Mouse (Mus musculus) cerebellum, adult 2 months (tissue): ENCODE data around the gene Prlhr.

ENCODE experiments used
- CTCF ChIP-seq: fragments of 200-500 bp; IDR thresholded peaks from 2 replicates; pipeline ENCODE4 v1.5.1; 2011; ENCODE audit warnings: low read depth, mild to moderate bottlenecking, control low read depth, low read length, moderate library complexity, borderline replicate concordance; ENCODE audit not compliant: insufficient read depth
- POLR2A ChIP-seq: fragments of 200-500 bp; IDR thresholded peaks from 2 replicates; pipeline ENCODE4 v1.6.1; 2011; ENCODE audit warnings: low read length, control low read depth, borderline replicate concordance; ENCODE audit not compliant: insufficient read depth

GRCm38 (mm10) chr19:60495772-60496171, 27.7 kb upstream of the Prlhr start:
- TF ChIP-seq CTCF (no peak), POLR2A (no peak)
